Mouse (Mus musculus) granulocyte monocyte progenitor cell, adult 5-6 weeks (primary cell): Measurements from ENCODE around the gene Galns. TPM values are rescaled to one million over a fixed set of nuclear protein-coding genes. Genes with fewer than 3 reads are reported as not detected.
A peak's percentile ranks its signal among the peaks of the same experiment; 100 is the strongest.

Experiments
- ATAC-seq: replicated peaks from 2 replicates; pipeline ENCODE4 v1.8.0; 2016; ENCODE audit warnings: mild to moderate bottlenecking, moderate TSS enrichment, inconsistent platforms; ENCODE audit not compliant: poor library complexity, severe bottlenecking
- total RNA-seq, 2 experiments: library from RNA; stranded (forward) in 1 of 2; stranded (reverse) in 1 of 2; fragments of 200-712, 200-1000 nt in 1 of 2; fragments of >200 nt in 1 of 2; fragmentation: Nextera tagmentation in 1 of 2; gene quantifications; 2 replicates each; pipeline ENCODE4 v1.2.3; 2014 to 2017

The Galns gene
- total RNA-seq (2014; fragmentation: Nextera tagmentation) (39.0 and 46.3 TPM in 2 replicates), total RNA-seq (2017) (36.1 and 46.6 TPM in 2 replicates)

GRCm38 (mm10) chr8:122611295-122612133 is at the start of gene Galns, which contains the start of gene Trappc2l:
TSS of gene Galns (minus strand) at chr8:122611463.
TSS of gene Trappc2l (plus strand) at chr8:122611640.
- ATAC-seq: peak; percentile 96

GRCm38 (mm10) chr8:122660022-122660421 is 48.8 kb upstream of the Galns start:
- ATAC-seq: 0 out of 2 replicates have a peak, but pooled peaks have one; percentile 9

- no peak for ATAC-seq
Measured at GRCm38 (mm10) chr8:122658807-122659160, 47.5 kb upstream of the Galns start.

GRCm38 (mm10) chr8:122658149-122658806 is 47.0 kb upstream of the Galns start:
- no peak for ATAC-seq

DNA sequence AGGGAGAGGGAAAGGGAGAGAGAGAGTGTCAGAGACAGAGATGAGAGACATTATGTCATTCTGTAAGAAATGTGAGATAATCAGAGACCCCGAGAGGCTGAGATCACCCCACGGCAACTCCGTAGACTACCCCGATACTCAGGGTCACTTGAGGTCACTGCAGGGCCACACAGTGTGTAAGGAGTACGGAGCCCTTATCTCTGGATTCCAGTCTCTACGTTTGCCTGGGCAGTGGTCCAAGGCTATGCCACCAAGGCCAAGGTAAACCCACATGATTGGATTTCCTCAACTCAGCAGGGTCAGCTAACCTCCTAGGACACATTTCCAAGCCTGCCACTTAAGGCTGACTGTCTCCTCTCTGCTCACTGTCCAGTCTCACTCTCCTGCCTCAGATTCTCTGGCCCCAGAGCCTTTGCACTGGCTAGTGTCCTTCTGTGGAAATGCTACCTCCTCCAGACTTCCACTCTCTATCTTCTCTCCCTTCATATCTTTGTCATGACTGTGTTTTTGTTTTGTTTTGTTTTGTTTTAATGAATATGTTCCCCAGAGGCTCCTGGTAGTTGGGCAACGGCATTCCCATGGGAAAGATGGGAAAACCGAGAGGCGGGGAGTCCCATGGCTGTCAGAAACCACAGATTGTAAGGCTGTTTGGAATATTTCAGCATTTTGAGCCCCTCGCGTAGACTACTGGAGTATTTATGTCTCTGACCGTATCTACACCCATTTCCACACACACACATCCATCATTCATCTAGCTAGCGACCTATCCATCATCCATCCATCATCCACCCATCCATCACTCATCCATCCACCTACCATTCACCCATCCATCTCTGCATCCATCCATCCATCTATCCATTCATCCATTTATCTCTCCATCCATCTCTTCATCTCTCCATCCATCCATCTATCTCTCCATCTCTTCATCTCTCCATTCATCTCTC is 45.1 kb upstream of the Galns start:
- no peak for ATAC-seq

GRCm38 (mm10) chr8:122654768-122655167 is 43.5 kb upstream of the Galns start:
- ATAC-seq: no peak

DNA sequence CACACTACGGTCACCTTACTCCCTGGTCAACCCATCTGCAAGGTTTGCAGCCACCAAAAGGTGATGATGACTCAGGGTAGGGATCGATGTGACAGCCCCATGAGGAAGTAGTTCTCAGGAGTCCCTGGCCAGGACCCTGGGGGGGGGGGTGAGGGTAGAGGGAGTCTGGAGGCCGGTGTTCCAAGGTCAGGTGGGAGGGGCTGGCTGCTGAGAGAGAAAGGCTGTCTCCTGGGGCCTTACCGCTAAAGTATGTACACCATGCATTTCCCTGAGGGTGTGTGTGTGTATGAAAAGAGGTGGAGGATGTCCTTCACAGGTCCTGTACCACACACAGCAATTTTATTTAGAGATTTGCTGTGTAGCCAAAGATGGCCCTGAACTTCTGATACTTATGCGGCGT is 41.4 kb upstream of the Galns start:
- ATAC-seq: no peak

DNA sequence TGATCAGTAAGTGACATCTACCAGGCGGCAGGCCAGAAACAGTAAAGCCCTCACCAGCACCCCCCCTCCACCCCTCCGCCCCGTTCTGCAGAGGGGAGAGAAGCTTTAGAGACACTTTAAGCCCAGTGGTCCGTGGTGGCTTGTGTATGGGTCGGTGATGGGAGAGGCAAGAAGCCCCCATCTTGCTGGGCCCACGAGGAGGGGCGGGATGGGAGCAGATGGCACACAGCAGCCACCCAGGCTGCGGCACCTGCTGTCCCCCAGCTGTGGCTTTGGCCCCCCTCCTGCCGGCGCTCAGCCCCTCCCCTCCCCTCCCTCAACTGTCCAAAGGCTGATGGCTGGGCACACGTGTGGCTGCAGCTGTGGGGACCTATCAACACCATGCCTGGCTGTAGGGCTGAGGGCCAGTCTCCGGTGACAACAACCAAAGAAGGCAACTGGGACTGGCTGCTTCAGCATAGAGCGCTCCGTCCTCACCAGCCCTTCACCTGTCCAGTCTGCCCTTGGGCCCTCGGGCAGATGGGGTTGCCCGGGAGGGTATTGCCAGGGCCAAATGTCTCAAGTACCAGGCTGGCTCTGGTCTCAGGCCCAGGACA is 40.2 kb upstream of the Galns start:
- no peak for ATAC-seq

GRCm38 (mm10) chr8:122648192-122648970 is 37.1 kb upstream of the Galns start:
- no peak for ATAC-seq

GRCm38 (mm10) chr8:122646337-122646736 is 35.1 kb upstream of the Galns start:
- no peak for ATAC-seq

DNA sequence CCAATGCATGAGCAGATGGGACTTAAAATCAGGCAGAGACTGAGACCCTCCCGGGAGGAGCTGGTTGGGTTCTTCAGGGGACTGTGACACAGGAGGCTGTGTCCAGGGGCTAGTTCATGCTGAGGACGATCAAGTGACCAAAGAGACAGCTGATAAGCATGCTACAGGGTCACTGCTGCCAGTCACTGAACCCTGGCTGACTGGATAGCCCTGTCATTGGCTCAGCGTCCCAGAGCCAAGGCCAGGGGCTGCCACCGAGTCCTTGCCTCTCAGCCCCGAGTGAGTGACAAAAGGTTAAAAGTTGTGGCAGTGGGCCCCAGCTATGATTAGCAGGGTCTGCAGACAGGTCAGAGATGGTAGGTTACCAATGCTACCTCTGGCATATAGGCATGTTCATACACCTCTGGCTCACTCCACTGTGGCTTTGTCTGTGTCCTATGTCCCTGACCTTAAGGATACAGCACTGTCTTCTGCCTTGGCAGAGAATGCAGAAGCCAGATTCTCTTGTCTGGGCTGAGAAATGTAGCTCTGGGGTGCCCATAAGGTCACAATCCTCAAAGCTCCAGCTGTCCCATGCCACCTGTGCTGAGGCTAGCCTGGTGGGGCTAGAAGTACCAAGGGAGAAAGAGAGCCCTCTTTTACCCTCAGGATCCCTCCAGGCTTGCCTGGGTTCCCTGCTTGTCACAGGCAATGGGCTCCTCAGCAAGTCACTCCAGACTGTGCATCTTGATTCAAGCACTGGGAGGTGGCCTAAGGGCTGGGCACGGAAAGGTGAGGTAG is 33.1 kb upstream of the Galns start:
- ATAC-seq: no peak

GRCm38 (mm10) chr8:122642071-122642470 is 30.8 kb upstream of the Galns start:
- no peak for ATAC-seq

DNA sequence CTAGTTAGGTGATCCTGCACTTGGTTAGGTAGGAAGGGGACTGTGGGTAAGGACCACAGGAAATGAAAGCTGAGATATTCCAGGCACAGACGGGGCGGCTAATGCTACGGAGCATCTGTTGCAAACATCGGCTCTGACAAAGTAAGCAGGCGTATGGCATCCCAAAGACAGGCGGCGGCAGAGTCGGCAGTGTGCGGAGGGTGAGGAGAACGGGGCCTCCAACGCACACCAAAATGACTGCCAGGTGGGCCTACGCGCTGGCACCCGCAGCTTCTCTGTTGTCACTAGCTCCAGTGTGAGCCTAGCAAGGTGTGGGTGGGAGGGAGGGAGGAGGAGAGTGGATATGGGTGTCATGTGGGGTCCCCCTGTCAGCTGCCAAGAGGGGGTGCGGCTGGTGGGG is 30.1 kb upstream of the Galns start:
- ATAC-seq: no peak

GRCm38 (mm10) chr8:122640825-122641224 is 29.6 kb upstream of the Galns start:
- ATAC-seq: no peak

- ATAC-seq: no peak
Measured at GRCm38 (mm10) chr8:122639521-122640248, 28.4 kb upstream of the Galns start.

- no peak for ATAC-seq
Measured at GRCm38 (mm10) chr8:122638601-122639000, 27.3 kb upstream of the Galns start.

- ATAC-seq: no peak
Measured at GRCm38 (mm10) chr8:122637230-122637629, 26.0 kb upstream of the Galns start.

GRCm38 (mm10) chr8:122636803-122637175 is 25.5 kb upstream of the Galns start:
- ATAC-seq: no peak
